Mouse (Mus musculus) liver, adult 2 months (tissue): Measurements from ENCODE around the gene Grrp1. TPM values are rescaled to one million over a fixed set of nuclear protein-coding genes. Genes with fewer than 3 reads are reported as not detected.
"Not testable (repeated sequence)": the region's sequence is repeated elsewhere in the genome, so short reads cannot be mapped to it uniquely, and the experiment has no call there.

Experiments
- DNase-seq: peaks from one replicate; pipeline ENCODE4 v3.0.0-alpha.2; 2011; ENCODE audit warnings: low read depth, low spot score; ENCODE audit errors: extremely low read depth
- H3K27ac ChIP-seq: fragments of 200-500 bp; replicated peaks from 2 replicates; pipeline ENCODE4 v1.5.1; 2012; ENCODE audit warnings: low read depth, mild to moderate bottlenecking, control low read depth, inconsistent platforms, low read length; ENCODE audit not compliant: insufficient read depth
- H3K27me3 ChIP-seq: fragments of 200-500 bp; 2 replicates; pipeline ENCODE4 v1.6.1; 2012; ENCODE audit warnings: mild to moderate bottlenecking, moderate library complexity, low read length, inconsistent platforms; ENCODE audit not compliant: control insufficient read depth, insufficient read depth
- H3K36me3 ChIP-seq: fragments of 200-500 bp; 2 replicates; pipeline ENCODE4 v1.6.1; 2012; ENCODE audit warnings: low read length, inconsistent platforms; ENCODE audit not compliant: control insufficient read depth, insufficient read depth
- H3K4me1 ChIP-seq: fragments of 200-500 bp; 2 replicates; pipeline ENCODE4 v1.6.1; 2011; ENCODE audit warnings: low read length; ENCODE audit not compliant: control insufficient read depth, insufficient read depth
- H3K4me3 ChIP-seq: fragments of 200-500 bp; 2 replicates; pipeline ENCODE4 v1.5.1; 2011; ENCODE audit warnings: low read depth, mild to moderate bottlenecking, control low read depth, low read length, moderate library complexity; ENCODE audit not compliant: insufficient read depth
- H3K79me2 ChIP-seq: fragments of 200-500 bp; 2 replicates; pipeline ENCODE4 v1.6.1; 2012; ENCODE audit warnings: inconsistent platforms, mild to moderate bottlenecking, low read length, moderate library complexity; ENCODE audit not compliant: control insufficient read depth, insufficient read depth
- H3K9ac ChIP-seq: fragments of 200-500 bp; 2 replicates; pipeline ENCODE4 v1.6.1; 2012; ENCODE audit warnings: low read depth, mild to moderate bottlenecking, control low read depth, inconsistent platforms, low read length
- CTCF ChIP-seq: fragments of 200-500 bp; IDR thresholded peaks from 2 replicates; pipeline ENCODE4 v1.5.1; 2011; ENCODE audit warnings: low read depth, low read length, control low read depth
- POLR2A ChIP-seq: fragments of 200-500 bp; IDR thresholded peaks from 2 replicates; pipeline ENCODE4 v1.6.1; 2011; ENCODE audit warnings: low read length, control low read depth; ENCODE audit not compliant: insufficient read depth; ENCODE audit errors: extremely low read depth
- WGBS: fragments of 180-500 bp; shearing (Covaris S2); methylation state at CpG from one replicate; pipeline ENCODE4 v1.1.7; 2018; 5-methylcytosine and 5-hydroxymethylcytosine counted together
- polyA plus RNA-seq: library from polyadenylated mRNA; depleted of rRNA; stranded (reverse); fragments of >200 nt; gene quantifications from 2 replicates; pipeline ENCODE4 v1.2.3, GENCODE M21; 2012
- total RNA-seq: library from RNA; depleted of rRNA; stranded (reverse); fragments of >200 nt; gene quantifications from 2 replicates; pipeline ENCODE4 v1.2.3, GENCODE M21; 2014

Gene Grrp1
- total and polyA plus RNA-seq, 2 experiments: 0.28 to 0.29 TPM

DNA sequence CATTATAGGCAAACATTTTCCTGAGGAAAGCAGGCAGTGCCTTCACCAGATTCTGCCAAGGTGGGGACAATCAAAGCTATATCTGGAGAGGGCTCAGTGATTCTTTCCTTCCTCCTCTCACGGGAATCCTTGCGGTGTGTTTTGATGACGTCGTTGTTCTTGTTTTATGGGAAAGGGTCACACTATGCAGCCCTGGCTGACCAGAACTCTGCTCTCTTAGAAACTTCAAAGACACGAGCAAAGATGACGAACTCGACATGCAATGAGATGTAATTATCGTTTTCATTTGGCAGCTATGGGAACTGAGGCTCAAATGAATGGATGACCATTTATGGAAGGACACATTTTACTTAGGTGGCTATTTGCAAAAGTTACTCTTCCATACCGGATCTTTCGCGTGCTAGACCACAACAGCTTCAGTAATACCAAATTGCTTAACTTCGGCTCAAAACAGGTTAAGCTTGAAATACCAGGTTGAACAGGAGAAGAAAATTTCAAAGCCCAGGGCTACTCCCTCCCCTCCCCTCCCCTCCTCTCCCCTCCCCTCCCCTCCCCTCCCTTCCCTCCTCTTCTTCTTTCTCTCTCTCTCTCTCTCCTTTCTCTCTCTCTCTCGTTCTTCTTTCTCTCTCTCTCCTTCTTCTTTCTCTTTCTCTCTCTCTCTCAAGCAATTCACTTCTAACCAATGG, 19.0 kb upstream of the Grrp1 start:
- no peak overlapping the region for H3K9ac ChIP-seq
- H3K4me3 ChIP-seq: no peak overlapping the region
- H3K27ac ChIP-seq: no peak overlapping the region
- DNase-seq: no peak
- H3K79me2 ChIP-seq: no peaks in the 10 kb centered on the region
- peaks cover 7% of the 10 kb centered on the region; the same call in 1 of the 2 replicates for H3K36me3 ChIP-seq
- H3K4me1 ChIP-seq: peaks cover 4% of the 10 kb centered on the region; the same call in 1 of the 2 replicates
- 31% methylated on average over 12 of the region's 13 CpGs for WGBS
- TF ChIP-seq CTCF: no peak
- no peak for TF ChIP-seq POLR2A
- H3K27me3 ChIP-seq: no peaks in the 10 kb centered on the region

DNA sequence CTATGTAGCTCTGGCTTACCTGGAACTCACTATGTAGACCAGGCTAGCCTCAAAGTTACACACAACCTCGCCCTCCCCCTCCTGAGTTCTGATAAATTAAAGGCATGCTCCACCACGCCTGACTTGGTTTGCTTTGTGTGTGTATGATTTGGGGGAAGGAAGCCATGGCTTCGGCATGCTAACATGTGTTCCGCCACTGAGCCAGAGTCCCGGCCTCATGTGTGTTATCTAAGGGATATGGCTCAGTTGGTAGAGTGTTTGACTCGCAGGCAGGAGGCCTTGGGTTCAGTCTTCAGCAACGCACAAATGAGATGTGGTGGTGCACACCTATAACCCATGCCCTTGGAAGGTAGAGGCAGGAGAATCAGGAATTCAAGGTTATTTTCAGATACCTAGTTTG, 18.1 kb upstream of the Grrp1 start:
- Histone ChIP-seq H3K36me3 (peaks cover 4% of the 10 kb centered on the region; the same call in 1 of the 2 replicates), H3K9ac (no peak overlapping the region), H3K4me1 (peaks cover 4% of the 10 kb centered on the region; the same call in 1 of the 2 replicates), H3K27ac (no peak overlapping the region), H3K4me3 (no peak overlapping the region), H3K79me2 (no peaks in the 10 kb centered on the region), H3K27me3 (no peaks in the 10 kb centered on the region)
- WGBS: 86% methylated on average over 7 of the region's 7 CpGs
- no peak for TF ChIP-seq POLR2A
- TF ChIP-seq CTCF: no peak
- no peak for DNase-seq

GRCm38 (mm10) chr4:134269622-134270021, 15.7 kb upstream of the Grrp1 start:
- not testable (repeated sequence) for H3K4me3 ChIP-seq, H3K79me2 ChIP-seq, H3K9ac ChIP-seq, H3K27me3 ChIP-seq, H3K4me1 ChIP-seq, H3K27ac ChIP-seq, H3K36me3 ChIP-seq, DNase-seq
- peak; percentile 17; the same call in 1 of the 2 replicates for TF ChIP-seq CTCF

DNA sequence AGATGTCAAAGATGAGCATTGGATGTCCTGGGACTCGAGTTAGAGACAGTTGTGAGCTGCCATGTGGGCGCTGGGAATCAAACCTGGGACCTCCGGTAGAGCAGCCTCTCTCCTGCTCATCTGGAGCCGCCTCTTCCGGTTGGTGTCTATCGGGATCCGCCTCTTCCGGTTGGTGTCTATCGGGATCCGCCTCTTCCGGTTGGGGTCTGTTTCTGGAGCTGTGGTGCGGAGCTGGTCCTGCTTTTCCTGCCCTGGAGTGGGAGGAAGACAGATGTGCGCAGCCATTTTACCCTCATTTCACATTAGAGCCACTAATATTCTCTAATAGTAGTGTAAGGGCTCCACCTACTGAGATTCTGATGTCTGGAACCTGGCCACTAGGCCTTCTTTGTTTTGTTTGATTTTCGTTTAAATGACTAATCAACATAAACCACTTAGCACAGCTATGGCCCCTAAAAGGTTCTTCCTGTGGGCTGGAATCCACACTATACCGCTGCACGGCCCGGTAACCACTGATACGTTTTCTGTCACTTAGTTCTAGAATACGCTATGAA, 14.3 kb upstream of the Grrp1 start:
- Histone ChIP-seq H3K27ac (no peak overlapping the region), H3K4me3 (no peak overlapping the region), H3K9ac (no peak overlapping the region), H3K79me2 (no peaks in the 10 kb centered on the region), H3K27me3 (no peaks in the 10 kb centered on the region), H3K4me1 (no peaks in the 10 kb centered on the region), H3K36me3 (no peaks in the 10 kb centered on the region)
- 84% methylated on average over 19 of the region's 19 CpGs for WGBS
- no peak for TF ChIP-seq POLR2A
- TF ChIP-seq CTCF: no peak
- DNase-seq: no peak

DNA sequence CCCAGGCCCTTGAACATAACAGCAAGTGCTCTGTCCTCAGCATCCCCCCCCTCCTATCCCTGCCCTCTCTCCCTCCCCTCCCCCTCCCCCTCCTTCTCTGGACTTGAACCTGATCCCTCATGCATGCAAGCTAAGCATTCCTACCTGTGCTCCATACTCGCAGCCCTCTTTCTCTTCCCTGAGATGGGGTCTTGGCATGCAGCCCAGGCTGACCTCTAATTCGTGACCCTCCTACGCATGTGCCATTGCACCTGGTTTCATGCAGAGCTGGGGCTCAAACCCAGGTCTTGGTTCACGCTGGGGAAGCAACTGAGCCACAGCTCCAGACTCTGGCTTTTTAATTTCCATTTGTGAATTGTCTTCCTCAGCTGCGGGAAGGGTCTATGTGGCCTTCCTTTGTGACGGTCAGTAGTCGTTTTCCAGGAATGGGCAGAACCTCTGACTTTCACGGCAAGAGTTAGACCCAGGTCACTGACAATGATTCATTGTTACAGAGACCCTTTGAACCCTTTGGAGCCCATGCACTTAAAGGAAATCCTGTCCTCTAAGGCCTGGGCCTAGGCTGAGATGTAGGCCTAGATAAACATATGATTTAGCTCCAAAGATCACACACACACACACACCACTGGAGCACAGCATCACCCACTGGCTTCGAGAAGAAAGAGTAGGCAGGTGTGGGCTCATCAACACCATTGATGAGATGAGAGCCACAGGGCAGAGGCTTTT, 12.1 kb upstream of the Grrp1 start:
- Histone ChIP-seq H3K9ac (no peak overlapping the region), H3K27ac (no peak overlapping the region), H3K4me1 (no peaks in the 10 kb centered on the region), H3K79me2 (no peaks in the 10 kb centered on the region), H3K27me3 (no peaks in the 10 kb centered on the region), H3K36me3 (no peaks in the 10 kb centered on the region), H3K4me3 (no peak overlapping the region)
- DNase-seq: no peak
- 80% methylated on average over 9 of the region's 9 CpGs for WGBS
- TF ChIP-seq CTCF: no peak
- no peak for TF ChIP-seq POLR2A

GRCm38 (mm10) chr4:134263191-134263590, 9.3 kb upstream of the Grrp1 start:
- Histone ChIP-seq H3K4me3 (no peak overlapping the region), H3K27ac (no peak overlapping the region), H3K9ac (no peak overlapping the region), H3K27me3 (no peaks in the 10 kb centered on the region), H3K79me2 (no peaks in the 10 kb centered on the region), H3K36me3 (no peaks in the 10 kb centered on the region), H3K4me1 (no peaks in the 10 kb centered on the region)
- WGBS: 31% methylated on average over 6 of the region's 6 CpGs
- peak; percentile 41 for DNase-seq
- TF ChIP-seq CTCF: peak; percentile 90
- TF ChIP-seq POLR2A: no peak
